Mouse (Mus musculus) ZHBTc4 (cell line): ENCODE data around the gene Abhd12.

ENCODE experiments used
- DNase-seq: peaks from one replicate; pipeline ENCODE4 v3.0.0-alpha.2; 2011; ENCODE audit warnings: low read depth, low spot score

The Abhd12 gene

GRCm38 (mm10) chr2:150808381-150808780 lies 96.2 kb downstream of the Abhd12 start:
- no peak for DNase-seq

GRCm38 (mm10) chr2:150803035-150803434 lies 101.5 kb downstream of the Abhd12 start:
- peak; percentile 33 for DNase-seq

GRCm38 (mm10) chr2:150800616-150801015 lies 103.9 kb downstream of the Abhd12 start:
- DNase-seq: no peak

GRCm38 (mm10) chr2:150798084-150798483 lies 106.5 kb downstream of the Abhd12 start:
- no peak for DNase-seq

GRCm38 (mm10) chr2:150793320-150793719 lies 111.2 kb downstream of the Abhd12 start:
- no peak for DNase-seq

GRCm38 (mm10) chr2:150788768-150789550 lies 115.6 kb downstream of the Abhd12 start:
- peak; percentile 25 for DNase-seq

GRCm38 (mm10) chr2:150787234-150787771 lies 117.2 kb downstream of the Abhd12 start:
- peak; percentile 35 for DNase-seq

- peak; percentile 94 for DNase-seq
Measured at GRCm38 (mm10) chr2:150786251-150787180, 118.0 kb downstream of the Abhd12 start, which contains the start of gene Pygb. TSS of gene Pygb (plus strand) at chr2:150786735.

- peak; percentile 19 for DNase-seq
Measured at GRCm38 (mm10) chr2:150782801-150783200, 121.7 kb downstream of the Abhd12 start.
